Mouse (Mus musculus): ENCODE measurements at regions not wholly inside any gene's neighbourhood (a gene's known extent, or its start where the extent isn't known, plus 50 kb on each side); places are given as distances from the start of the nearest gene placed in this dataset.

GRCm38 (mm10) chr1:121226466-121227232 lies 105.7 kb downstream of the Insig2 start:
- H3K9ac ChIP-seq: no peak overlapping the region
- no peaks in the 10 kb centered on the region for H3K9me3 ChIP-seq (ENCODE audit: low read length)
- H3K27ac ChIP-seq (ENCODE audit: low read depth, low read length): no peak overlapping the region
- H3K27me3 ChIP-seq (ENCODE audit: insufficient read depth, low read length): no peaks in the 10 kb centered on the region
- H3K4me1 ChIP-seq (ENCODE audit: insufficient read depth): no peaks in the 10 kb centered on the region
- DNase-seq: no peak
- no peak overlapping the region for H3K4me3 ChIP-seq (ENCODE audit: low read depth, low read length)
- WGBS: 74% methylated on average over 15 of the region's 15 CpGs
- H3K36me3 ChIP-seq (ENCODE audit: insufficient read depth): no peaks in the 10 kb centered on the region
- TF ChIP-seq CTCF (IDR thresholded peaks at IDR 0.05; ENCODE audit: low read depth): no peak
- no peak overlapping the region for H3K4me2 ChIP-seq (ENCODE audit: low read depth)
- ATAC-seq: no peak; the same call in 1 of the 2 replicates

GRCm38 (mm10) chr1:121227233-121227594 lies 105.2 kb downstream of the Insig2 start:
- Histone ChIP-seq H3K27me3 (ENCODE audit: insufficient read depth, low read length) (no peaks in the 10 kb centered on the region), H3K36me3 (ENCODE audit: insufficient read depth) (no peaks in the 10 kb centered on the region), H3K9ac (no peak overlapping the region), H3K9me3 (ENCODE audit: low read length) (no peaks in the 10 kb centered on the region), H3K4me3 (ENCODE audit: low read depth, low read length) (no peak overlapping the region), H3K27ac (ENCODE audit: low read depth, low read length) (no peak overlapping the region), H3K4me2 (ENCODE audit: low read depth) (no peak overlapping the region), H3K4me1 (ENCODE audit: insufficient read depth) (no peaks in the 10 kb centered on the region)
- DNase-seq (no peak), ATAC-seq (no peak)
- no peak for TF ChIP-seq CTCF (IDR thresholded peaks at IDR 0.05; ENCODE audit: low read depth)
- WGBS: 85% methylated on average over 6 of the region's 6 CpGs

- no peaks in the 10 kb centered on the region for H3K9me3 ChIP-seq (ENCODE audit: low read length)
- no peaks in the 10 kb centered on the region for H3K36me3 ChIP-seq (ENCODE audit: insufficient read depth)
- no peak overlapping the region for H3K4me3 ChIP-seq (ENCODE audit: low read depth, low read length)
- ATAC-seq (no peak), DNase-seq (no peak)
- no peak for TF ChIP-seq CTCF (IDR thresholded peaks at IDR 0.05; ENCODE audit: low read depth)
- no peak overlapping the region for H3K9ac ChIP-seq
- no peaks in the 10 kb centered on the region for H3K4me1 ChIP-seq (ENCODE audit: insufficient read depth)
- 77% methylated on average over 6 of the region's 6 CpGs for WGBS
- H3K27me3 ChIP-seq (ENCODE audit: insufficient read depth, low read length): no peaks in the 10 kb centered on the region
- no peak overlapping the region for H3K4me2 ChIP-seq (ENCODE audit: low read depth)
- no peak overlapping the region for H3K27ac ChIP-seq (ENCODE audit: low read depth, low read length)
These were observed 88.8 kb downstream of the Insig2 start for GRCm38 (mm10) chr1:121243576-121243975.

- 72% methylated on average over 2 of the region's 2 CpGs for WGBS
- H3K4me1 ChIP-seq (ENCODE audit: insufficient read depth): no peaks in the 10 kb centered on the region
- DNase-seq: no peak
- no peak for TF ChIP-seq CTCF (IDR thresholded peaks at IDR 0.05; ENCODE audit: low read depth)
- no peak overlapping the region for H3K27ac ChIP-seq (ENCODE audit: low read depth, low read length)
- H3K4me2 ChIP-seq (ENCODE audit: low read depth): no peak overlapping the region
- no peak for ATAC-seq
- H3K9ac ChIP-seq: no peak overlapping the region
- no peaks in the 10 kb centered on the region for H3K36me3 ChIP-seq (ENCODE audit: insufficient read depth)
- H3K9me3 ChIP-seq (ENCODE audit: low read length): no peaks in the 10 kb centered on the region
- no peaks in the 10 kb centered on the region for H3K27me3 ChIP-seq (ENCODE audit: insufficient read depth, low read length)
- no peak overlapping the region for H3K4me3 ChIP-seq (ENCODE audit: low read depth, low read length)
These were observed 84.8 kb downstream of the Insig2 start for GRCm38 (mm10) chr1:121247556-121247955.

- peak; percentile 52 for TF ChIP-seq CTCF (IDR thresholded peaks at IDR 0.05; ENCODE audit: low read depth)
- no peak overlapping the region for H3K9ac ChIP-seq
- whole genome bisulfite sequencing: 58% methylated on average over 1 of the region's 1 CpGs
- H3K36me3 ChIP-seq (ENCODE audit: insufficient read depth): no peaks in the 10 kb centered on the region
- no peak overlapping the region for H3K4me2 ChIP-seq (ENCODE audit: low read depth)
- no peak for ATAC-seq
- no peak overlapping the region for H3K4me3 ChIP-seq (ENCODE audit: low read depth, low read length)
- no peaks in the 10 kb centered on the region for H3K27me3 ChIP-seq (ENCODE audit: insufficient read depth, low read length)
- H3K4me1 ChIP-seq (ENCODE audit: insufficient read depth): no peaks in the 10 kb centered on the region
- H3K27ac ChIP-seq (ENCODE audit: low read depth, low read length): no peak overlapping the region
- no peaks in the 10 kb centered on the region for H3K9me3 ChIP-seq (ENCODE audit: low read length)
- DNase-seq: peak; percentile 8
These were observed 83.3 kb downstream of the Insig2 start for GRCm38 (mm10) chr1:121249081-121249480.

- H3K4me2 ChIP-seq (ENCODE audit: low read depth): no peak overlapping the region
- no peak overlapping the region for H3K9ac ChIP-seq
- H3K27me3 ChIP-seq (ENCODE audit: insufficient read depth, low read length): no peaks in the 10 kb centered on the region
- no peaks in the 10 kb centered on the region for H3K4me1 ChIP-seq (ENCODE audit: insufficient read depth)
- no peaks in the 10 kb centered on the region for H3K9me3 ChIP-seq (ENCODE audit: low read length)
- H3K36me3 ChIP-seq (ENCODE audit: insufficient read depth): no peaks in the 10 kb centered on the region
- no peak overlapping the region for H3K4me3 ChIP-seq (ENCODE audit: low read depth, low read length)
- ATAC-seq (no peak), DNase-seq (no peak)
- H3K27ac ChIP-seq (ENCODE audit: low read depth, low read length): no peak overlapping the region
- TF ChIP-seq CTCF (IDR thresholded peaks at IDR 0.05; ENCODE audit: low read depth): no peak
- WGBS: 96% methylated on average over 4 of the region's 4 CpGs
These were observed 81.7 kb downstream of the Insig2 start for GRCm38 (mm10) chr1:121250686-121251085.

GRCm38 (mm10) chr1:121252056-121252455 lies 80.3 kb downstream of the Insig2 start:
- Histone ChIP-seq H3K27ac (ENCODE audit: low read depth, low read length) (no peak overlapping the region), H3K36me3 (ENCODE audit: insufficient read depth) (no peaks in the 10 kb centered on the region), H3K4me2 (ENCODE audit: low read depth) (no peak overlapping the region), H3K9me3 (ENCODE audit: low read length) (no peaks in the 10 kb centered on the region), H3K9ac (no peak overlapping the region), H3K4me1 (ENCODE audit: insufficient read depth) (no peaks in the 10 kb centered on the region), H3K27me3 (ENCODE audit: insufficient read depth, low read length) (no peaks in the 10 kb centered on the region), H3K4me3 (ENCODE audit: low read depth, low read length) (no peak overlapping the region)
- DNase-seq: no peak
- TF ChIP-seq CTCF (IDR thresholded peaks at IDR 0.05; ENCODE audit: low read depth): no peak
- WGBS: 78% methylated on average over 7 of the region's 7 CpGs
- no peak for ATAC-seq
